Mouse (Mus musculus): ENCODE results near the gene Frmd4b. TPM values are rescaled to one million over a fixed set of nuclear protein-coding genes. Genes with fewer than 3 reads are reported as not detected.

Gene Frmd4b
- total and polyA plus RNA-seq, 3 experiments = 0.13 to 0.70 (median 0.13) TPM

DNA sequence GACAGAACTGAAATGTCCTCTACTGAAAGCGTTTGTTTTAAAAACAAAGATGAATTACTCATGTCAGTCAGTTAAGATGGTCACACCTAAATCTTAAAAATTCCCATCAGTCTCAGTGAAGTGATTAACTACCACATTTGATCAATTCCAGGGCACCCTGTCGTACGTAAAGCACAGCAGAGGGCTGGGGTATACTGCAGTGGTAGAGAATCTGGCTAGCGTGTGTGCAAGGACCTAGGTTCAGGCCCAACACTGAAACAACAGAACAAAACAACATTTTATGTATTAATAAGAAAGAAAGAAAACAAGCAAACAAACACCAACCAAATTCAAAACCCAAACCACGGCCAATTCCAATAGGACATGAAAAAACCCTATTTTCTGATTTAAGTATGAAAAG is 331.0 kb downstream of the Frmd4b start:
- Histone ChIP-seq H3K79me2 (replicated peaks; ENCODE audit: control insufficient read depth, extremely low read depth, insufficient read depth, poor library complexity, severe bottlenecking) (no peaks in the 10 kb centered on the region), H3K9ac (ENCODE audit: insufficient read depth, low read depth) (no peak overlapping the region), H3K9me3 (replicated peaks; ENCODE audit: low read length) (no peaks in the 10 kb centered on the region), H3K36me3 (replicated peaks in 1 of 2; ENCODE audit: control insufficient read depth in 1 of 2, insufficient read depth in 1 of 2, low read length in 1 of 2) (no peaks in the 10 kb centered on the region), H3K27ac (ENCODE audit: insufficient read depth, low read depth) (no peak overlapping the region), H3K4me3 (replicated peaks in 1 of 3; ENCODE audit: low read depth in 2 of 3, low read length in 2 of 3, poor library complexity in 1 of 3) (no peak overlapping the region), H3K4me2 (ENCODE audit: insufficient read depth, low read depth, poor library complexity, severe bottlenecking) (no peak overlapping the region), H3K27me3 (replicated peaks) (no peaks in the 10 kb centered on the region), H3K4me1 (ENCODE audit: control insufficient read depth in 1 of 2, insufficient read depth in 2 of 2) (peaks cover 2 to 21% of the 10 kb centered on the region in 2 experiments; a peak in 2 of 4 replicates)
- dilution Hi-C loops (cut with MboI; ENCODE audit: extremely low pct_ligation_motif_present, extremely low pct_unique_long_range_greater_than_20kb, low sequenced_read_pairs) (no loop called here), in situ Hi-C loops (cut with MboI; ENCODE audit: low pct_ligation_motif_present, low pct_unique_long_range_greater_than_20kb, low sequenced_read_pairs) (no loop called here)
- no peak for DNase-seq (ENCODE audit: extremely low read depth)
- TF ChIP-seq PAX5 (IDR thresholded peaks at IDR 0.05; ENCODE audit: low read length) = no peak
- TF ChIP-seq SIN3A (IDR thresholded peaks at IDR 0.05; ENCODE audit: low read length) = no peak
- TF ChIP-seq MAX (IDR thresholded peaks at IDR 0.05; ENCODE audit: low read length) = no peak
- no peak for TF ChIP-seq ZKSCAN1 (IDR thresholded peaks at IDR 0.05; ENCODE audit: borderline replicate concordance, low read depth, low read length)
- no peak for TF ChIP-seq RAD21 (IDR thresholded peaks at IDR 0.05; ENCODE audit: low read depth, low read length)
- TF ChIP-seq MAFK (IDR thresholded peaks at IDR 0.05; ENCODE audit: insufficient replicate concordance, low read length) = no peak
- no peak for TF ChIP-seq ZNF384 (IDR thresholded peaks at IDR 0.05; ENCODE audit: low read depth, low read length)
- TF ChIP-seq IRF4 (IDR thresholded peaks at IDR 0.05; ENCODE audit: low read depth, low read length) = no peak

DNA sequence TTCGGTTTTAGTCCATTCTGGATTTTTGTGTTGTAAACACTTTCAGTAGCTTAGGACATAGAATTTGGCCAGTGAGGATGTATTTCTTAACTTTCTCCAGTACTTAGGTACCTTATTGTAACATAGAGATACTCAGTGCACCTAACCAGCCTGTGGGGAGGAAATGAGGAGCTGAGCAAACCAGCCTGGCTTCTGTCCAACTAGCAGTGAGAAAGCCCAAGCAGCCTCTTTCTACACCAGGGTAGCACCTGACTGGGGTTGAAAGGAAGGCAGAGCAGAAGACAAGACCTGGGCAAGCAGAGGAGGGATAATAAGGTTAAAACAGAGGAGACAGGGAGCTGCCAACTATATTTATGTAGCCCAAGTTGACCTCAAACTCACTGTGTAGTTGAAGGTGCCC is 333.7 kb downstream of the Frmd4b start:
- Histone ChIP-seq H3K4me2 (ENCODE audit: insufficient read depth, low read depth, poor library complexity, severe bottlenecking) (no peak overlapping the region), H3K27me3 (replicated peaks) (no peaks in the 10 kb centered on the region), H3K4me1 (ENCODE audit: control insufficient read depth in 1 of 2, insufficient read depth in 2 of 2) (no peaks in the 10 kb centered on the region; a peak in 1 of 4 replicates), H3K27ac (ENCODE audit: insufficient read depth, low read depth) (no peak overlapping the region), H3K36me3 (replicated peaks in 1 of 2; ENCODE audit: control insufficient read depth in 1 of 2, insufficient read depth in 1 of 2, low read length in 1 of 2) (no peaks in the 10 kb centered on the region), H3K9ac (ENCODE audit: insufficient read depth, low read depth) (no peak overlapping the region), H3K79me2 (replicated peaks; ENCODE audit: control insufficient read depth, extremely low read depth, insufficient read depth, poor library complexity, severe bottlenecking) (no peaks in the 10 kb centered on the region), H3K9me3 (replicated peaks; ENCODE audit: low read length) (no peaks in the 10 kb centered on the region), H3K4me3 (replicated peaks in 1 of 3; ENCODE audit: low read depth in 2 of 3, low read length in 2 of 3, poor library complexity in 1 of 3) (no peak overlapping the region)
- dilution Hi-C loops (cut with MboI; ENCODE audit: extremely low pct_ligation_motif_present, extremely low pct_unique_long_range_greater_than_20kb, low sequenced_read_pairs) (no loop called here), in situ Hi-C loops (cut with MboI; ENCODE audit: low pct_ligation_motif_present, low pct_unique_long_range_greater_than_20kb, low sequenced_read_pairs) (no loop called here)
- TF ChIP-seq CHD2 (IDR thresholded peaks at IDR 0.05; ENCODE audit: low read length) (no peak), E2F4 (IDR thresholded peaks at IDR 0.05; ENCODE audit: insufficient replicate concordance, low read depth, low read length) (no peak), BHLHE40 (IDR thresholded peaks at IDR 0.05; ENCODE audit: low read depth, low read length) (no peak), RCOR1 (conservative IDR thresholded peaks at IDR 0.05; ENCODE audit: low read depth, low read length) (no peak), CTCF (conservative IDR thresholded peaks at IDR 0.05 in 1 of 2, IDR thresholded peaks at IDR 0.05 in 1 of 2; ENCODE audit: low read depth in 2 of 2, low read length in 2 of 2) (no peak), TBP (conservative IDR thresholded peaks at IDR 0.05; ENCODE audit: low read depth, low read length) (no peak), HCFC1 (IDR thresholded peaks at IDR 0.05; ENCODE audit: low read depth, low read length) (no peak), EP300 (IDR thresholded peaks at IDR 0.05; ENCODE audit: low read length) (no peak), MXI1 (IDR thresholded peaks at IDR 0.05; ENCODE audit: low read depth, low read length) (no peak), MYC (IDR thresholded peaks at IDR 0.05; ENCODE audit: low read depth, low read length) (no peak), MEF2A (IDR thresholded peaks at IDR 0.05; ENCODE audit: borderline replicate concordance, low read depth, low read length) (no peak), RAD21 (IDR thresholded peaks at IDR 0.05; ENCODE audit: low read depth, low read length) (no peak), GABPA (IDR thresholded peaks at IDR 0.05; ENCODE audit: insufficient replicate concordance, low read depth, low read length) (no peak), UBTF (IDR thresholded peaks at IDR 0.05; ENCODE audit: low read depth, low read length) (no peak), PAX5 (IDR thresholded peaks at IDR 0.05; ENCODE audit: low read length) (no peak), POLR2AphosphoS2 (IDR thresholded peaks at IDR 0.05; ENCODE audit: low read depth, low read length) (no peak), USF2 (conservative IDR thresholded peaks at IDR 0.05; ENCODE audit: low read depth, low read length) (no peak), IRF4 (IDR thresholded peaks at IDR 0.05; ENCODE audit: low read depth, low read length) (no peak), NELFE (IDR thresholded peaks at IDR 0.05; ENCODE audit: low read depth, low read length) (no peak), MAFK (IDR thresholded peaks at IDR 0.05; ENCODE audit: insufficient replicate concordance, low read length) (no peak)
- no peak for DNase-seq (ENCODE audit: extremely low read depth)

Data from CH12.LX (cell line).